Mouse (Mus musculus): Measurements from ENCODE around the gene Mrm1.

- TF ChIP-seq CTCF (IDR thresholded peaks at IDR 0.05; ENCODE audit: low read depth) (no peak), EP300 (IDR thresholded peaks at IDR 0.05; ENCODE audit: low read depth) (no peak)
Measured at GRCm38 (mm10) chr11:84764527-84764961, 54.8 kb downstream of the Mrm1 start.
